8 mouse cellular contexts compared by ENCODE assay signal in genomic region chr2:136714008-136714411, GRCm38 (mm10). TPM values are rescaled to one million over a fixed set of nuclear protein-coding genes. Genes with fewer than 3 reads are reported as not detected.
A peak's percentile ranks its signal among the peaks of the same experiment; 100 is the strongest.
DNase-seq lines count a peak whose midpoint lies in the region; ATAC-seq and TF ChIP-seq lines count a peak whose summit lies in the region.

No protein-coding gene starts in this region.

- TF ChIP-seq POLR2A in liver, adult 2 months (IDR thresholded peaks at IDR 0.05; ENCODE audit: extremely low read depth, insufficient read depth, low read length) = no peak

- no peak overlapping the region for H3K27ac ChIP-seq in forebrain, embryonic 11.5 days (ENCODE audit: low read depth, low read length)
- no peak overlapping the region for H3K27ac ChIP-seq in heart, embryonic 15.5 days
- no peak overlapping the region for H3K27ac ChIP-seq in kidney, postnatal 0 days
- no peak overlapping the region for H3K27ac ChIP-seq in liver, adult 2 months (replicated peaks; ENCODE audit: insufficient read depth, low read depth, low read length)

- H3K9ac ChIP-seq in forebrain, embryonic 11.5 days (ENCODE audit: low read length) = peak overlapping the region; percentile 41
- H3K9ac ChIP-seq in heart, embryonic 15.5 days = no peak overlapping the region
- H3K9ac ChIP-seq in kidney, postnatal 0 days (ENCODE audit: low read depth, low read length) = no peak overlapping the region
- H3K9ac ChIP-seq in liver, adult 2 months (ENCODE audit: low read depth, low read length) = no peak overlapping the region

- peak; percentile 1 for DNase-seq in A20 (ENCODE audit: low read depth, low spot score)
- peak; percentile 49 for DNase-seq in c-Kit-positive CD71-negative TER-119-negative erythroid progenitor cells, embryonic 14.5 days (ENCODE audit: low read depth)
- peak; percentile 89 for DNase-seq in forebrain, embryonic 11.5 days (ENCODE audit: low spot score)
- DNase-seq in kidney, postnatal 0 days (ENCODE audit: low spot score) = peak; percentile 89
- DNase-seq in liver, adult 2 months (ENCODE audit: extremely low read depth, low read depth, low spot score) = peak; percentile 43
- DNase-seq in neural tube, embryonic 10.5 days (ENCODE audit: extremely low spot score, low spot score) = peak; percentile 88
- peak; percentile 54 for DNase-seq in thymus, postnatal 0 days (ENCODE audit: low spot score)

- peak; percentile 68 for ATAC-seq in forebrain, embryonic 11.5 days (replicated peaks; ENCODE audit: low FRiP score)
- ATAC-seq in heart, embryonic 15.5 days (replicated peaks; ENCODE audit: insufficient number of reproducible peaks, insufficient read depth, low FRiP score, low read depth) = peak; percentile 92
- peak; percentile 97 for ATAC-seq in kidney, postnatal 0 days (replicated peaks; ENCODE audit: low FRiP score, low read depth)

- H3K4me1 ChIP-seq in forebrain, embryonic 11.5 days (replicated peaks; ENCODE audit: control insufficient read depth, insufficient read depth, low read length) = no peaks in the 10 kb centered on the region
- peaks cover 20% of the 10 kb centered on the region for H3K4me1 ChIP-seq in heart, embryonic 15.5 days (replicated peaks)
- H3K4me1 ChIP-seq in kidney, postnatal 0 days (replicated peaks; ENCODE audit: insufficient read depth, low read length) = 0 out of 2 replicates have a peak, but pooled peaks cover 5% of the 10 kb centered on the region
- H3K4me1 ChIP-seq in liver, adult 2 months (ENCODE audit: control insufficient read depth, insufficient read depth, low read length) = no peaks in the 10 kb centered on the region

- no peaks in the 10 kb centered on the region for H3K36me3 ChIP-seq in forebrain, embryonic 11.5 days (ENCODE audit: control insufficient read depth, insufficient read depth, low read length)
- H3K36me3 ChIP-seq in heart, embryonic 15.5 days = no peaks in the 10 kb centered on the region
- no peaks in the 10 kb centered on the region for H3K36me3 ChIP-seq in kidney, postnatal 0 days (ENCODE audit: insufficient read depth, low read length)
- H3K36me3 ChIP-seq in liver, adult 2 months (ENCODE audit: control insufficient read depth, insufficient read depth, low read length) = no peaks in the 10 kb centered on the region

- H3K79me2 ChIP-seq in liver, adult 2 months (ENCODE audit: control insufficient read depth, insufficient read depth, low read length) = no peaks in the 10 kb centered on the region

- TF ChIP-seq CTCF in kidney, postnatal 0 days (IDR thresholded peaks at IDR 0.05; ENCODE audit: low read depth) = no peak
- TF ChIP-seq CTCF in liver, adult 2 months (IDR thresholded peaks at IDR 0.05; ENCODE audit: low read depth, low read length) = 0 out of 2 replicates have a peak, but pooled peaks have one; percentile 4

- peak overlapping the region; percentile 78 for H3K4me2 ChIP-seq in forebrain, embryonic 11.5 days (ENCODE audit: low read depth, low read length, severe bottlenecking)
- peak overlapping the region; percentile 64 for H3K4me2 ChIP-seq in heart, embryonic 15.5 days
- no peak overlapping the region for H3K4me2 ChIP-seq in kidney, postnatal 0 days (ENCODE audit: low read length)

- no peaks in the 10 kb centered on the region for H3K27me3 ChIP-seq in forebrain, embryonic 11.5 days (ENCODE audit: control insufficient read depth, insufficient read depth, low read length)
- H3K27me3 ChIP-seq in heart, embryonic 15.5 days = no peaks in the 10 kb centered on the region
- peaks cover 4% of the 10 kb centered on the region; the same call in 1 of the 2 replicates for H3K27me3 ChIP-seq in kidney, postnatal 0 days (ENCODE audit: insufficient read depth, low read length)
- peaks cover 4% of the 10 kb centered on the region; the same call in 1 of the 2 replicates for H3K27me3 ChIP-seq in liver, adult 2 months (ENCODE audit: control insufficient read depth, insufficient read depth, low read length)

- H3K9me3 ChIP-seq in forebrain, embryonic 11.5 days (ENCODE audit: control insufficient read depth, low read length) = no peaks in the 10 kb centered on the region
- H3K9me3 ChIP-seq in heart, embryonic 15.5 days (replicated peaks) = no peaks in the 10 kb centered on the region
- H3K9me3 ChIP-seq in kidney, postnatal 0 days (replicated peaks; ENCODE audit: low read length) = no peaks in the 10 kb centered on the region

- under 1% methylated on average over 22 of the region's 22 CpGs for WGBS in forebrain, embryonic 11.5 days
- WGBS in heart, embryonic 15.5 days = under 1% methylated on average over 22 of the region's 22 CpGs
- 1% methylated on average over 22 of the region's 22 CpGs for WGBS in kidney, postnatal 0 days
- 2% methylated on average over 22 of the region's 22 CpGs for WGBS in liver, adult 2 months

- peak overlapping the region; percentile 56 for H3K4me3 ChIP-seq in forebrain, embryonic 11.5 days (ENCODE audit: low read depth, low read length)
- peak overlapping the region; percentile 40; the same call in 1 of the 2 replicates for H3K4me3 ChIP-seq in heart, embryonic 15.5 days
- H3K4me3 ChIP-seq in kidney, postnatal 0 days (replicated peaks; ENCODE audit: low read depth, low read length) = no peak overlapping the region
- no peak overlapping the region for H3K4me3 ChIP-seq in liver, adult 2 months (ENCODE audit: insufficient read depth, low read depth, low read length)

RNA-seq across cellular contexts. Expression of gene Snap25, which starts 0.8 kb away (rescaled TPM):
- polyA plus RNA-seq in forebrain, embryonic 11.5 days (2014; fragmentation: Nextera tagmentation; extraction: Ambion mirVana) = 18.0 and 18.8 TPM in 2 replicates
- polyA plus RNA-seq in heart, embryonic 15.5 days (2015; fragmentation: Nextera tagmentation; extraction: Ambion mirVana) = 0.59 and 3.9 TPM in 2 replicates
- 0.09 TPM in 1 of 2 replicates, not detected in the other for polyA plus RNA-seq in kidney, postnatal 0 days (2015; fragmentation: Nextera tagmentation; extraction: Ambion mirVana)
- 0.09 and 0.60 TPM in 2 replicates for total RNA-seq in liver, adult 2 months (2014; rRNA removed)
- not detected in 2 replicates for polyA plus RNA-seq in liver, adult 2 months (2012; rRNA removed)
- polyA plus RNA-seq in thymus, postnatal 0 days (2015; fragmentation: Nextera tagmentation; extraction: Ambion mirVana) = 0.45 TPM in 1 of 2 replicates, not detected in the other

Comparison
In these comparisons a context has a peak if more than half of its experiments do, and no peak if none do; other contexts are left out.
1. DNase-seq: peak in every context shown above with its lines; median percentile 89 in forebrain, embryonic 11.5 days; 89 in kidney, postnatal 0 days; 88 in neural tube, embryonic 10.5 days; 54 in thymus, postnatal 0 days; 49 in c-Kit-positive CD71-negative TER-119-negative erythroid progenitor cells, embryonic 14.5 days; 43 in liver, adult 2 months; 1 in A20.
2. H3K4me3 ChIP-seq: peak in forebrain, embryonic 11.5 days (single experiment) and heart, embryonic 15.5 days (single experiment); none in kidney, postnatal 0 days (single experiment) and liver, adult 2 months (single experiment).
3. Peak in every context shown above with its lines, with median percentiles within 50 percentile points of each other: ATAC-seq.